Mouse (Mus musculus): ENCODE results near the gene Alkbh7.

Alkbh7 gene

DNA sequence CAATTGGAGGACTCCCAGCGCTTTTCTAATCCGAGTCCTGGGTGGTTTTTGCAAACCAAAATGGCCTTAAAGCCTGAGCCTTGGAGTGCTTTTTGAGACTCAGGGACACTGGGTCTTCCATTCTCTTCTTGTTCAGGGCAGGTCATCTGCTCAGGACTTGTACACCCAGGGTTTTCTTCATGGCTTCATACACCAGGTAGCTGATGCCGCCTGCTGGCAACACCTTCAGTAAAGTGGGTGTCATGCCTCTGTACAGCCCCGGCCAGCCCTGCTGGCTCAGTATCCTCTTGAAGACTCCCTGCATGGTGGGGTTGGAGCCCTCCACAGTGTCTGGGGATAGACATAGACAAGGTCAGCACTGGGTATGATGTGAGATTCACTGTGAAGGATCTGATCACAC is 35.7 kb downstream of the Alkbh7 start:
- peak; percentile 65 for DNase-seq

DNA sequence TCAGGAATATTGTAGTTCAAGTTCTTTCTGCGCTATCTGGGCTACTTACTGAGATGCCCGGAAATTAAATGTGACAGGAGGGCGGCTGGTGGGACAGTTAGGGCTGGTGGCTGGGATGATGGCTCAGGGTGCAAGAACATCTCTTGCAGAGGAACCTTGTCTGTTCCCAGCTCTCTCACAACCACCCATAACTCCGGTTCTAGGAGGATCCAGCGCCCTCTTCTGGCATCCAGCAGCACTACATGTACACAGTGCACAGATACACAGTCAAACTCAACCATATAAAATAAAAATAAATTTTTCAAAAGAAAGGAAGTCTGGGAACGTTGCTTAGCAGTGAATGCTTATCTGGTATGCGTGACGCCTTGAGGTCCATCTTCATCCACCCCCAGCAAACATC is 41.8 kb downstream of the Alkbh7 start:
- DNase-seq = no peak

DNA sequence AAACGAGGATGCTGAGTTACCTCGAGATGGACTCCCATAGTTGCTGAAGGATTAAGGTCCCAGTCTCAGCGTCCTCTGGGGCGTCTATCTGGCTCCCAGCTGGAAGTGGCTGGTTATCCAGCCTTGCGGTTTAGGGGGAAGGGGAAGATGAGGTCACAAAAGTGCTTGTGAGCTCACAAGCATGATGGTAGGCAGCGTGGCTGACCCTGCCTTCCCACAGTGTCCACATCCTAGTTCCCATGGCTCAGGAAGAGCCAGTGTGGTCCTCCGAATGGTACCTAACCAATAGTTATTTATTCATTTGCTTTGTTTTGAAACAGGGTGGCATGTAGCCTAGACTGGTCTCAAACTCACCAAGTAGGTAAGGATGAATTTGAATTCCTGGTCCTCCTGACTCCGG is 44.4 kb downstream of the Alkbh7 start, which contains the start of gene Slc25a41:
TSS of gene Slc25a41 (minus strand) at position 101 of the 400 bp plus-strand sequence.
- DNase-seq = no peak

DNA sequence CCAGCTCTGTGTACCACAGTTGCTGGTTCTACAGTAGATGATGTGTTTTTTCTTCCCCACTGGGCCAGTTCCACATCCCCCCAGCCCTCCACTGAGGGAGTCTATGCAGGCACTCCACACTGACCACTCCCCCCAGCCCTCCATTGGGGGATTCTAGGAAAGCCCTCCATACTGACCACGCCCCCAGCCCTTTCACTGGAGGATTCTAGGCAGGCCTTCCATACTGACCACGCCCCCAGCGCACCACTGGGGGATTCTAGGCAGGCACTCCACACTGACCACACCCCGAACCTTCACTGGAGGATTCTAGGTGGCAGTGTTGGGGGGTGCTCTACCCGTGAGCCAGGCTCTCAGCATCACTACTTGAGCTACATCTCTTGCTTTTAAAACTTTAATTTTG is 50.3 kb downstream of the Alkbh7 start:
- no peak for DNase-seq

DNA sequence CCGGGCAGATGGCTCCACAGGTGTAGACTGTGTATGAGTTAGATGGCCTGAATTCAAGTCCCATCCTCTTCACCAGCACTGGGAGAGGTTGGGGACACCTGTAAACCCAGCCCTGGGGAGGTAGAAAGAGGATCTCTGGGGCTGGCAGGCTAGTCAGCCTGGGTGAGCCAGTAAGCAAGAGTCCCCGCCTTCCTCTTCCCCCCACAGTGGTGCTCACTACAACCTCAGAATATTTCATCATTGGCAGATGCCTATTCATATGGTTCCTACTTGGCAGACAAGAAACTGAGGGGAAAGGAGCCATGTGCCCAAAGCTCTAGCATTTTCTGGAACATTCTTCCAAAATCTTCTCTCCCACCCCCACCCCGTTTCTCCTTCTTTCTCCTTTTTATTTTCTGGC is 51.7 kb downstream of the Alkbh7 start:
- DNase-seq = no peak

Measured in cerebellum, adult 11-12 months (tissue).